Mouse (Mus musculus) heart, adult 8-10 months (tissue): Measurements from ENCODE around the gene Apbb2. TPM values are rescaled to one million over a fixed set of nuclear protein-coding genes. Genes with fewer than 3 reads are reported as not detected.

Experiments
- DNase-seq: peaks from one replicate; pipeline ENCODE4 v3.0.0; 2022; ENCODE audit warnings: low spot score
- total RNA-seq, 4 experiments: library from RNA; stranded (reverse); gene quantifications; 2 replicates each; pipeline ENCODE4 v1.2.4; 2022

The Apbb2 gene
- total RNA-seq, 4 experiments from 2014 or later, result 36.6 to 56.3 (median 46.4) TPM

GRCm38 (mm10) chr5:66518411-66519006 lies 100.1 kb downstream of the Apbb2 start:
- DNase-seq, result no peak

- DNase-seq, result no peak
These were observed 101.1 kb downstream of the Apbb2 start for GRCm38 (mm10) chr5:66517503-66517902.

GRCm38 (mm10) chr5:66516311-66516710 lies 102.3 kb downstream of the Apbb2 start:
- DNase-seq, result no peak

- no peak for DNase-seq
These were observed 103.3 kb downstream of the Apbb2 start for GRCm38 (mm10) chr5:66515271-66515670.

DNA sequence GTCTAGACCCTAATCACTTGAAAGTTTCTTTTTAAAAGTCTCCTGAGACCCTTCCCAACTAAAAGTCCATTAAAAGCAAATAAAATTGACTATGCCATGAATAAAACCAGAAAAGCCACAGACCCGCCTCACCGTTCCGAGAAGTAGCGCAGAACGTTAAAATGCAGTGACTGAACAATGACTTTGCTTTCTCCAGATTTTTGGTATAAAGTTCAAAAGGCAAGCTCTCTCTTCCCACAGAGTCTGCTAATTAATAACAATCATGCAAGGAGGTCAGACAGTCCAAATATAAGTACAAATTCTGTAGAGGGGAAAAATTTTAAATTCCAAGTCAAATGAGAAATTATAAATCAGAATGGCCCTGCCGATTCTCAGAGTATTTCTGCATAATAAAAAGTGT lies 103.9 kb downstream of the Apbb2 start:
- no peak for DNase-seq

DNA sequence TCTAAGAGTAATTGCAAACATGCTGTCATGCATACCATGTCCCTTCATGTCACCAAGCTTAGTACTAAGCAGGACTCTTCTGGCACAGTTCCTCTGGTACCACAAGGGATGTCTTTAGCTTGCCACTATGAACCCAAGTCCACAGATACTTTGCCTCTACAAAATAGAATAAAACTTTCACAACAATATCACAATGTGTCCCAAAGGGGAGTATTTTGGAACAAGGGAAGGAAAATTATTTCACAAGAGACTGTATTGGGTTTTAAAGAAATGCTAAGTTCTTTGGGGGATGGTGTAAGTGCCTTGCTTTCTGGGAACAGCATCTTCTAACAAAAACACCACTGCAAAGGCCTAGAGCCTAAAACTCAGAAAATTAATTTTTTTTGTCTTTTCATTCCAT lies 105.2 kb downstream of the Apbb2 start:
- no peak for DNase-seq

GRCm38 (mm10) chr5:66512519-66512918 lies 106.1 kb downstream of the Apbb2 start:
- DNase-seq, result no peak

GRCm38 (mm10) chr5:66510716-66511115 lies 107.9 kb downstream of the Apbb2 start:
- DNase-seq, result no peak

- DNase-seq, result no peak
These were observed 109.4 kb downstream of the Apbb2 start for GRCm38 (mm10) chr5:66509151-66509550.

DNA sequence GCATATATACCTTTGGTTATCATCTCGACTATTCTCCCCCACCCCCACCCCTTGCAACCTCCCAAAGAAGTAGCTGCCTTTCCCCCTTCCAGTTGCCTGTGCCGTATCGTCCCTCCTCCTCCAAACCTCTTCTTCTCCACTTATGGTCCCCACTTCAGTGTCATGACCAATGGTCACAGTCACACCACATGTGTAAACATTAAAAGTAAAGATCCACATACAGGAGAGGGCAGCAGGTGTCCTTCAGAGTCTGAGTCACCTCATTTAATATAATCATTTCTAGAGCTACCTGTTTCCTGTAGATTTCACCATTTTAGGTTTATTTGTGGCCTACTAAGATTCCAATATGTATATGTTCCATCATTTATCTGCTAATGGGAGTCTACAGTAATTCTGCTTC lies 113.0 kb downstream of the Apbb2 start:
- no peak for DNase-seq

DNA sequence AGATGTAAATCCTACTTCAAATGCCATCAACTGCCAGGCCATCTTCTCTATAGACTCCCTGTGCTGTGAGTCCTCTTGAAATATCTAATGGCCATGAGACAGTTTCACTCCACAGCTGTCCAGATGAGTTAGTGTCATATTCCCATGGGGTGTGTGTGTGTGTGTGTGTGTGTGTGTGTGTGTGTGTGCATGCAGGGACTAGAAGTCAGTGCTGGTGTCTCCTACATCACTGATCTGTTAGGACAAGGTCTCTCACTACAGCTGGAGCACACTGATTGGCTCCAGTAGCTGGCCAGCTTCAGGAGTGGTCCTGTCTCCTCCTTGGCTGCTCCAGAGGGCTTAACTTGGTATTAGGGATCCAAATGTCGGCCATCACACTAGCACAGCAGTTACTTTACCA lies 113.5 kb downstream of the Apbb2 start:
- no peak for DNase-seq

- no peak for DNase-seq
These were observed 114.2 kb downstream of the Apbb2 start for GRCm38 (mm10) chr5:66504434-66504747.

DNA sequence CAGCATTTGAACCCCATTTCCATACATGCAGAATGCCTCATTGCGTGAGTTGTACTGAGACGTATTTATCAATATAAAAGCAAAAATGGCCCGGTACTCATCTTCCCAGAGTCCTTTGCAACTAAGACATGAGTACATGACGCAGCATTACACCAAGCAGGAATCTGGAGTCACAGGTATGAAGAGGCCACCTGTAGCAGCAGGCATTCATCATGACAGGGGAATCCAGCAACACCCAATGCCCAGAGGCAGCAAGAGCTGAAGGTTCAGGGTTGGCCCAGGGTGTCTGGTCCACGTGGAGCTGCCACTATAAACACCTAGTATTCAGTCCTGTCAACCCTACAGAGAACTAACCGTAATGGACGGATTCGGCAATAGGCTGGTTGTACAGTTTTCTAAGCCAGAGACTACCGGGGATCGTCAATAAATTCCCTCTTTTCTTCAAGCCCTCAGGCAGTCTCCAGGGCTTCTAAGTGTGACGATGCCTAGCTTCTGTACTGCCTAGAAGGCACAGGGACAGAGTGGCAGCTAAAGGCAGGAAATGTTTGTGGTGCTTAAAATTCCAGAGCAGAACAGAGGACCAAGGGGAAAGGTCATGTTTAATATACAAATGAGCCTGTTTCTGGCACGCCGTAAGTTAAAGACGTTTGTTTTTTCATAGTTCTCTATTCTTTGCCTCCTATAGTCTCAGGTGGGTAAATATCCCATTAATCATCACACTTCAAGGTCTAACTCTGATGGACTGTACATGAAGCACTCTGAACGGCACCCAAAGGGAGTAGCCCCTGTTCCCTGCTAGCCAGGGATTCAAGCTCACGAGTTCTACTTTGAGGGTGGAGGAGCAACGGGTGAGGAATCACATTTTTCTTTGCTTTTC lies 114.8 kb downstream of the Apbb2 start:
- no peak for DNase-seq

DNA sequence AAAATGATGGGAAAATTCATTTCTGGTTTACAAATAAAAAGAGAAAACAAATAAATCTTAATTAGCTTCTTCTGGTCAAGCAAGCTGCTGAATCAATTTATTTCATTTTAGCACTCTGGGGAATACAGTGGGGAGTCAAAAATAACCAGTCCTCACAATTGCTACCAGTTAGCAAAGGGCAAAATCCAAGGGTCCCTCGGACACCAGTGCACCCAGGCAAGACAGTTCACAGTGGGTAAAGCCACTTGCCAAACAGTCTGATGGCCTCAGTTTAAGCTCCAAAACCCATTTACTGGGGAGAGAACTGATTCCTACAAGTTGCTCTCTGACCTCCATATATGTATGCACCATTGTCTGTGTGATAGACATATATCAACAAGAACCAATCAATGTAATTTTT lies 115.6 kb downstream of the Apbb2 start:
- no peak for DNase-seq

- DNase-seq, result no peak
These were observed 119.0 kb downstream of the Apbb2 start for GRCm38 (mm10) chr5:66499621-66500020.

DNA sequence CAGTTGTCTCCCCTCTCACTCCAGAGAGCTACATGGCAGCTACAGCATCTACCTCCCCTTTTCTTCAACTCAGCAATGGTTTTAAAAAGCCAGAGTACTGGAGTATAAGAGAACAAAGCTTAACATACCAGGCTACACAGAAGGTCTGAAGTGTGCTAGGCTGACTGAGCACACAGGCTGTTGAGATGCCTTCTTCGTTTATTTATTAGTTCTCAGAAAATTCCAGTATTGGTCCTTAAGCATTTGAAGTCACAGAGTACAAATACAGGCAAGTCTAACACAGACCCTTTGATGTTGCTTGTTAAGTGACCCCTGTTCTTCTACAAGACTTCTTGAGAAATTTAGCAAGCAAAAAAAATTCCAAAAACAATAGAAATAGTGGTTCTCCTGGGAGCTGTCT lies 120.4 kb downstream of the Apbb2 start:
- no peak for DNase-seq

GRCm38 (mm10) chr5:66497479-66498087 lies 121.0 kb downstream of the Apbb2 start:
- DNase-seq, result no peak

GRCm38 (mm10) chr5:66496881-66497360 lies 121.7 kb downstream of the Apbb2 start:
- DNase-seq, result no peak

DNA sequence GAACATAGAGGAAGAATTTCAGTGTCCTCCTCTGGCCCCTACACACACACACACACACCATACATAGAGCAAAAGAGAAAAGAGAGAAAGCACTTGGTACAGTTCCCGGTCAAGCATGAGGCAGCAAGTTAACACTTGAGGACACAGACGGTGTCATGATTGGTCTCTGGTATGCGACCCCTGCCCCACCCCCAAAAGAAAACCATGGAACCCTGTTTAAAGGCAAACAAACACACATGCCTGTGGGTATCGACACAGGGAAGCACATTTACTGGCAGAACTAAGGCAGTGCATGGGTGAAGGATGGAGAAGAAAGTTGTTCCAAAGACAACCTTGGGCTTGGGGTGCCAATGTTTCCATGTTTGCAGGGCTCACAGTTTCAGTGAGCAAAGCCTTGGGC lies 123.9 kb downstream of the Apbb2 start:
- DNase-seq, result no peak

GRCm38 (mm10) chr5:66492563-66492960 lies 126.0 kb downstream of the Apbb2 start:
- DNase-seq, result no peak

GRCm38 (mm10) chr5:66491907-66492562 lies 126.5 kb downstream of the Apbb2 start:
- DNase-seq, result no peak

GRCm38 (mm10) chr5:66486028-66486427 lies 132.6 kb downstream of the Apbb2 start:
- DNase-seq, result no peak
